Mouse (Mus musculus) macrophage (primary cell): ENCODE data around the gene Zdhhc17. TPM values are rescaled to one million over a fixed set of nuclear protein-coding genes. Genes with fewer than 3 reads are reported as not detected.

Source experiments
- H3K27ac ChIP-seq: fragments of 350-480 bp; formaldehyde crosslinking; 2 replicates; pipeline ENCODE4 v1.9.0; 2021
- H3K36me3 ChIP-seq: fragments of 350-480 bp; formaldehyde crosslinking; 2 replicates; pipeline ENCODE4 v1.9.0; 2021; ENCODE audit errors: inconsistent target
- H3K4me3 ChIP-seq: fragments of 350-480 bp; formaldehyde crosslinking; 2 replicates; pipeline ENCODE4 v1.9.0; 2021; ENCODE audit errors: inconsistent target
- H3K79me2 ChIP-seq: fragments of 350-480 bp; formaldehyde crosslinking; 2 replicates; pipeline ENCODE4 v1.9.0; 2021; ENCODE audit errors: inconsistent target
- WGBS: methylation state at CpG from one replicate; pipeline ENCODE4 v1.1.7; 2026; ENCODE audit warnings: inconsistent platforms; ENCODE audit not compliant: missing documents; 5-methylcytosine and 5-hydroxymethylcytosine counted together
- polyA plus RNA-seq: library from polyadenylated mRNA; stranded (reverse); fragments of 250-400 nt; gene quantifications from 3 replicates; pipeline ENCODE4 v1.2.4, GENCODE M21; 2018; ENCODE audit warnings: inconsistent platforms
- total RNA-seq, 78 experiments: library from RNA; depleted of rRNA; stranded (reverse); fragments of 250-400 nt; gene quantifications; 1 replicate in 9 of 78; 2 replicates in 24 of 78; 3 replicates in 43 of 78; 4 replicates in 2 of 78; pipeline ENCODE4 v1.2.4; 2018; ENCODE audit warnings: inconsistent platforms in 56 of 78

The Zdhhc17 gene
- 100 to 1,000 TPM in 4 of 26 experiments, 10 to 100 TPM in 22; 45.1 to 112 (median 85.8) TPM for total RNA-seq (2018; cell fraction: chromatin; rRNA removed)
- 10 to 100 TPM in 15 of 26 experiments, 1 to 10 TPM in 11; 6.0 to 14.8 (median 10.5) TPM for total RNA-seq (2018; cell fraction: cytosol; rRNA removed)
- 10 to 100 TPM; 21.3 to 80.1 (median 44.7) TPM for total RNA-seq (2018; cell fraction: nucleus; rRNA removed)
- polyA plus RNA-seq, result 8.6 to 11.9 TPM (median 11.5 TPM) in 3 replicates

DNA sequence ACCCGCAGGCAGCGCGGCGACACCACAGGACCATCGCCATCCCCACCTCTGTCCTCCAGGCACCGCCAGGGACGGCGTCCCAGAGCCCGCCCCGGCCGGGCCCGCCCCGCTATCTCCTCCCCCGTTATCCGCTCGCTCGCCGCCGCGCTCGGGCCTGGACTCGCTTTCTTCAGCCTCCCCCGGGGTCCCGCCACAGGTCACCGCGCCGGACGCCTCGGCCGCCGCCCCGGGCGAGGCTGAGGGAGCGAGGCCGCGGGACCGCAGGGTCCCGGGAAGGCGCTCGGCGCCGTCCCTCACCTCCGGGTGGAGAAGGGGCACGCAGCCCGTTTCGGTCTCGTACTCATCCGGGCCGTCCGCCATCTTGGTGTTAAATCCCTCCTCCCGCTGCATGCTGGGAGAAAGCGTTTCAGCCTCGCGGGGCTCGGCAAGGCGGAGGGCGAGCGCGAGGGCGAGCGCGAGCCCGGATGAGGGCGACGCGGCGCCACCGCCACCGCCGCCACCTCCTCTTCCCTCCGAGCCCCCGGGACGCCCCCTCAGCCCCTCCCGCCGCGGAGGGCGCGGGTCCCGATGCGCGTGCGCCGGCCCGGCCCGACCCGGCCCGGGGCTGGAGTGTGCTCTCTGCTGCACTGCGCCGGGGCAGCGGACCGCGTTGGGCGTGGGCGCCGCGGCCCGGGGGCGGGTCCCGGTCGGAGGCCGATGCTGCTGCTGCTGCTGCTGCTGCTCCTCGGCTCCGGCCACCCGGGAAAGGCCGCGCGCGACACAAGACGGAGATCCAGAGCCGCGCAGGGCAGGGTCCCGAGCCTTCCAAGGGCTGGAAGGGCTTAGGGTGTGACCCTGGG lies at the start of gene Zdhhc17:
Zdhhc17 (minus strand) TSS at position 500 of the 839 bp plus-strand sequence.
- no peaks in the 10 kb centered on the region for H3K36me3 ChIP-seq
- peak within 1 kb of the TSS; percentile 73 for H3K4me3 ChIP-seq
- WGBS, result 2% methylated on average over 102 of the region's 112 CpGs
- peaks cover 45% of the 10 kb centered on the region for H3K79me2 ChIP-seq
- peak within 1 kb of the TSS; percentile 16; the same call in 1 of the 2 replicates for H3K27ac ChIP-seq

GRCm38 (mm10) chr10:111055770-111056169 lies 45.8 kb upstream of the Zdhhc17 start:
- WGBS, result 94% methylated on average over 4 of the region's 4 CpGs
- H3K36me3 ChIP-seq, result no peaks in the 10 kb centered on the region
- no peak overlapping the region for H3K4me3 ChIP-seq
- H3K79me2 ChIP-seq, result no peaks in the 10 kb centered on the region
- no peak overlapping the region for H3K27ac ChIP-seq

DNA sequence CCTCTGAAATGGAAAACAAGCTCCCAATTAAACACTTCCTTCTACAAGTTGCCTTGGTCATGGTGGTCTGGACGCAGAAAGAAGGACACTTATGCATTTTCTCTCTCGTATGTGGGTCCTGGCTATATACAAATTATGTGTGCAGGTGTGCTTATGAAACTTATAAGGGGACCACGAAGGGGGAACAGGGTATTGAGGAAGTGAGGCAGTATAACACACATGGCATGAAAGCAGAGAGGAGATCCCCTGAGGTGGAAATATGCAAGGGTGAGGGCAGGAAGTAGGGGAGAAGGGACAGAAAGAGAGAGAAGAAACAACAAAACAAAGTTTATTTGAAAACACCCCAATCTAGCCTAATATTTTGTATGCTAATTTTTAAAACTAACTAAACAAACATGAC lies 41.7 kb upstream of the Zdhhc17 start:
- Histone ChIP-seq H3K4me3 (no peak overlapping the region), H3K36me3 (no peaks in the 10 kb centered on the region), H3K27ac (no peak overlapping the region), H3K79me2 (no peaks in the 10 kb centered on the region)
- 64% methylated on average over 3 of the region's 3 CpGs for WGBS

- no peak overlapping the region for H3K27ac ChIP-seq
- no peak overlapping the region for H3K4me3 ChIP-seq
- no peaks in the 10 kb centered on the region for H3K36me3 ChIP-seq
- H3K79me2 ChIP-seq, result no peaks in the 10 kb centered on the region
- 42% methylated on average over 4 of the region's 4 CpGs for WGBS
Measured at GRCm38 (mm10) chr10:111050511-111050910, 40.6 kb upstream of the Zdhhc17 start.

DNA sequence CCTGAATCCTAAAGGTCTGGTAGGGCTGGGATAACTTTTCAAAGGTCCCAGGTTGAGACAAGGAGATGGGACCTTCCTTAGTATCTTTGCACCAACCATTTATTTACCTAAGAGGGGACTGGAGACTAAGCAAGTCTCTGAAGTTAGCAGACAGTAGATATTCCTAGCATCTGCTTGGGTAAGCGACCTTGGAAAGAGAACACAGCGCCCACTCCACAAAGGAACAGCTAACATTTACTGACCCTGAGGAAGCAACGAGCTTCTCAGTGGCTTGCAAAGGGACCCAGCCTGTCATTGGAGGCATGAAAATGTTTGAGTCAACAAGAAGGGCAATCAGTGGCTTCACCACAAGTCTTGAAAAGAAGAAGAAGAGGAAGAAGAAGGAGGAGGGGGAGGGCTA lies 40.1 kb upstream of the Zdhhc17 start:
- 60% methylated on average over 3 of the region's 3 CpGs for WGBS
- no peak overlapping the region for H3K27ac ChIP-seq

DNA sequence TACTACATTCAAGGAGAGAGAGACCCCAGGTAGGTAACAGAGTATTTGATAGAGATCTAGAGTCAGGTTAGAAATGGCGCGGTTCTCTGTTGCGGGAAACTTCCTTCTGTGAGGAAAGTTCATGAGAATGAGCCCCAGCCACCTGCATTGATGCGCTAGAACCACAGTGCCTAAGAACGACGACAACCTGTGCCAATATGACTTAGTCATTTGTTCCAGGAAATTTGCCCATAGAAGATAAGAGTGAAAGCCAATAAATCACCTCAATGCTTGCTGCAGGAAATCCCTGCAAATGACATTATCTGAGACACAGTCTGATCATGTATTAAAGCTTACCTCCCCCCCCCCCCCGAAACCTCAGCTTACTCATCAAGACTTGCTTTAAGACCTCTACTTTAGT lies 38.0 kb upstream of the Zdhhc17 start:
- no peak overlapping the region for H3K27ac ChIP-seq
- no peaks in the 10 kb centered on the region for H3K79me2 ChIP-seq
- no peak overlapping the region for H3K4me3 ChIP-seq
- 25% methylated on average over 7 of the region's 7 CpGs for WGBS
- H3K36me3 ChIP-seq, result no peaks in the 10 kb centered on the region

More for the DNA sequence above, 40.1 kb upstream of the Zdhhc17 start:
- H3K79me2 ChIP-seq, result no peaks in the 10 kb centered on the region
- no peaks in the 10 kb centered on the region for H3K36me3 ChIP-seq
- no peak overlapping the region for H3K4me3 ChIP-seq

DNA sequence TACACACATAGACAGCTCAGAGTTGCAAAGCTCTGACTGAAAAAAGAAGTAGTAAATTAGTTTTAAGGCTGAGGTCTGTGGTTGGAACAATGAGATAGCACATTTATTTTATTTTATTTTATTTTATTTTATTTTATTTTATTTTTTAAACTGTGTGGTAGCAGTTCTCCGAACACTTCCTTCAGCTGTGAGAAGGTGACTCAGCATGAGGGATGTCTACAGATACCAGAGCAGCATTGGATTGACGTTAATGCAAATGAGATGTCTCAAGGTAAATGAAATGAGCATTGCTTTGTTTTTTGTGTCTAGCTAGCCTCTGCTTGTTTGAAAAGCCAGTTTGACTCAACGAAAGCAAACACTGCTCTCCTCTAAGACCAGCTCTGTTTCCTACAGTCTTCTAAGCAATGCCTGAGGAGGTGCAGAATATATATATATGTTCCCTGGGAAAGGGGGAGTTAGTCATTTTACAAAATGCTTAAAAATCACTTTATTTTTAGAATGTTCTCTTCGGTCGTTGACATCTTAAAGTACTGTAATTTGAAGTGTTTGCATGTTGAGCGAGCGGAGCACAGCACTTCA lies 30.2 kb upstream of the Zdhhc17 start:
- H3K4me3 ChIP-seq, result no peak overlapping the region
- 49% methylated on average over 5 of the region's 7 CpGs for WGBS
- H3K27ac ChIP-seq, result no peak overlapping the region
- no peaks in the 10 kb centered on the region for H3K79me2 ChIP-seq
- no peaks in the 10 kb centered on the region for H3K36me3 ChIP-seq

- Histone ChIP-seq H3K79me2 (no peaks in the 10 kb centered on the region), H3K4me3 (no peak overlapping the region), H3K27ac (no peak overlapping the region), H3K36me3 (no peaks in the 10 kb centered on the region)
- WGBS, result 100% methylated on average over 1 of the region's 1 CpGs
Measured at GRCm38 (mm10) chr10:111036851-111037250, 26.9 kb upstream of the Zdhhc17 start.

- WGBS, result 27% methylated on average over 1 of the region's 1 CpGs
- H3K79me2 ChIP-seq, result no peaks in the 10 kb centered on the region
- H3K36me3 ChIP-seq, result no peaks in the 10 kb centered on the region
- H3K4me3 ChIP-seq, result no peak overlapping the region
- H3K27ac ChIP-seq, result no peak overlapping the region
Measured at GRCm38 (mm10) chr10:111035134-111035533, 25.2 kb upstream of the Zdhhc17 start.

DNA sequence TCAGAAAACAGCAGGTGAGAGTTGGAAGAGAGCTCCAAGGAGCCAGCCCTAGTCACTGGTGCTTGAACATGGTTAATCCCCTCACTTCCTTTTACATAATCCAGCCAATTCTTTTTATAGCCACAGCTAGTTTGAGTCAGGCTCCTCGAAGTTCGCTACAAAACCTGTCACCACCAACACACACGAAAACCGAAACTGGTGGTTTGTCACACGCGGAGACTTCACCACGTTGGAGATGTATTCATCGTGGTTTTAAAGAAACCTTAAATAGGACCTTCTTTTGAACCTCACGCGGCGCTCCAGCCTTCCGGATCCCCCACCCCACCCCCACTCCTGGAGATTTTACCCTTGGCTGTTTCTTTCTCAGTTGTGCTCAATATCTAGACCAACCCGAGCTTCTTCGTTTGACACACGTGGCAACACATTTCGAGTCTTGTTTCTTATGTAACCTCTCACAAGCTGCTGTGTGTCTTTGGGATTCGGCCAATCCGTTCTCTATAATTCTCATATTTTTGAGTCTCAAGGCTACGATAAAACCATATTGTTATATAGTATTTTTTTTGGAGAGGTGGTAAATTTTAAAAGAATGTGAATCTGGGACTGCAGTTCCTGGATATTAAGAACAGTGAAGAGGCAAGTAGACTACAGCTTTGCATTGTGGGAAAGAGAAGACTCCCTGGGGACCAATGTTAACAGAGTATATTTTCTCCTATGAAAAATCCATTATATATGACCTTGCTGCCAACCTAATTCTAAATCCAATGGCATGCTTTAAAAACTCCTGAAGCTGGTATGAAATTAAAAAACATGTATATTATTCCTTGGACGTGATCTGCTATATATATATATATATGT lies 21.8 kb upstream of the Zdhhc17 start:
- under 1% methylated on average over 19 of the region's 20 CpGs for WGBS
- H3K36me3 ChIP-seq, result no peaks in the 10 kb centered on the region
- no peaks in the 10 kb centered on the region for H3K79me2 ChIP-seq
- H3K4me3 ChIP-seq, result peak overlapping the region; percentile 32
- no peak overlapping the region for H3K27ac ChIP-seq

DNA sequence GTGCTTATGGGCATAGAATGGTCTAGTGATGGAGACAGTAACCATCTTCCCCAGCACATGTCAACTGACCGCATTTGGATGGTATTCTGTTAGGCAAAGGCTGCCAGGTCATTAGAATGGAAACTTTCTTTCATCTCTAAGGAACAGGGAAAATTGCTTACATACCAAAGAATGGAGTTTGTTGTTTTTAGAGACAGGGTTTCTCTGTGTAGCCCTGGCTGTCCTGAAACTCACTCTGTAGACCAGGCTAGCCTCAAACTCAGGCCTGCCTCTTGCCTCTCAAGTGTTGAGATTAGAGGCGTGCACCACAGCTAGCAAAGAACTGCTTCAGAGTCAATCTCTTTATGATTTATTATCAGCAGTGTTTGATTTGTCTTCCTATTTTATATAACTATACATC lies 20.9 kb upstream of the Zdhhc17 start:
- 100% methylated on average over 1 of the region's 2 CpGs for WGBS
- Histone ChIP-seq H3K27ac (no peak overlapping the region), H3K4me3 (no peak overlapping the region), H3K36me3 (no peaks in the 10 kb centered on the region), H3K79me2 (no peaks in the 10 kb centered on the region)

GRCm38 (mm10) chr10:111026106-111026505 lies 16.2 kb upstream of the Zdhhc17 start:
- Histone ChIP-seq H3K79me2 (no peaks in the 10 kb centered on the region), H3K4me3 (no peak overlapping the region), H3K36me3 (no peaks in the 10 kb centered on the region), H3K27ac (no peak overlapping the region)
- WGBS, result 97% methylated on average over 6 of the region's 6 CpGs

DNA sequence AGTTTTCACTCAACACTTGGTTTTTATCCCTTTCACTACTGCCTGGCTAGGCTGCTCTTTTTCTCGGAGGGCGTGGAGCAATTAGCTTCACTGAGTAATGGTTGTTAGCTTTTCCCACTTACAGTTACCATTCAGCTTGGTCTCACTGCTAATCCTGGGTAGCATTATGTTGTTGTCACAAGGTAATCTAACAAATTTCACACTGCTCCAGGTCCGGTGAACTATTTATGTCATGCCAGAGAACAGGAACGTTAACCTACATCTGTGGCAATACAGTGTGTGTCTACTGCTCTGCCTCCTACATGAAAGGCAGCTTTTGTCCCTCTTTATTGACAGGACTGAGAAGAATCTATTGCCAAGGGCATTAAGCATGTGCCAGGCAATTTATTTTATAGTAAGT lies 14.8 kb upstream of the Zdhhc17 start:
- Histone ChIP-seq H3K79me2 (no peaks in the 10 kb centered on the region), H3K36me3 (no peaks in the 10 kb centered on the region), H3K27ac (no peak overlapping the region), H3K4me3 (no peak overlapping the region)
- WGBS, result 98% methylated on average over 4 of the region's 4 CpGs

GRCm38 (mm10) chr10:111014476-111014875 lies 4.5 kb upstream of the Zdhhc17 start:
- Histone ChIP-seq H3K27ac (no peak overlapping the region), H3K4me3 (no peak overlapping the region), H3K36me3 (no peaks in the 10 kb centered on the region), H3K79me2 (no peaks in the 10 kb centered on the region)
- WGBS, result 85% methylated on average over 17 of the region's 17 CpGs
